Mouse (Mus musculus) liver, postnatal 0 days (tissue): ENCODE measurements around the gene Gnpat.

ENCODE experiments used
- CTCF ChIP-seq: sonication (generic); IDR thresholded peaks from 2 replicates; pipeline ENCODE4 v1.5.1; 2016; ENCODE audit warnings: antibody characterized with exemption, low read depth
- EP300 ChIP-seq: IDR thresholded peaks from 2 replicates; pipeline ENCODE4 v1.6.1; 2016; ENCODE audit warnings: antibody characterized with exemption, low read depth, mild to moderate bottlenecking

GRCm38 (mm10) chr8:124845573-124845972, 17.3 kb upstream of the Gnpat start:
- TF ChIP-seq CTCF (no peak), EP300 (no peak)
